Mouse (Mus musculus) gastrocnemius, postnatal 14 days (tissue): ENCODE results near the gene Cenpb. TPM values are rescaled to one million over a fixed set of nuclear protein-coding genes. Genes with fewer than 3 reads are reported as not detected.

Experiments used
- DNase-seq: peaks from one replicate; pipeline ENCODE4 v3.0.0; 2021; ENCODE audit warnings: mixed read lengths
- intact Hi-C: fragments of 180-260 bp; cut with DNase I; formaldehyde crosslinking; loops from one replicate; pipeline ENCODE4 v1.15.1; 2025; ENCODE audit warnings: low total_unique reads
- total RNA-seq, 2 experiments: library from RNA; stranded (reverse); gene quantifications; 2 replicates each; pipeline ENCODE4 v1.2.3; 2021

Gene Cenpb
- total RNA-seq, 2 experiments from 2014 or later: 49.6 to 50.8 TPM

GRCm38 (mm10) chr2:131203816-131204409 lies 24.0 kb upstream of the Cenpb start:
- no peak for DNase-seq
- intact Hi-C loops: no loop called here

GRCm38 (mm10) chr2:131201262-131201661 lies 21.4 kb upstream of the Cenpb start:
- no peak for DNase-seq
- intact Hi-C loops: no loop called here

GRCm38 (mm10) chr2:131200710-131201109 lies 20.8 kb upstream of the Cenpb start:
- DNase-seq: no peak
- intact Hi-C loops: no loop called here

GRCm38 (mm10) chr2:131196606-131197316 lies 16.9 kb upstream of the Cenpb start:
- intact Hi-C loops: no loop called here

GRCm38 (mm10) chr2:131191005-131191390 lies 11.1 kb upstream of the Cenpb start:
- intact Hi-C loops: no loop called here
- no peak for DNase-seq

More at GRCm38 (mm10) chr2:131196606-131197316, 16.9 kb upstream of the Cenpb start:
- DNase-seq: no peak

- no peak for DNase-seq
- intact Hi-C loops: no loop called here
Measured at GRCm38 (mm10) chr2:131190344-131191004, 10.6 kb upstream of the Cenpb start.

- intact Hi-C loops: no loop called here
Measured at GRCm38 (mm10) chr2:131189521-131190309, 9.8 kb upstream of the Cenpb start.

GRCm38 (mm10) chr2:131188311-131188710 lies 8.4 kb upstream of the Cenpb start:
- intact Hi-C loops: no loop called here
- no peak for DNase-seq

More at GRCm38 (mm10) chr2:131189521-131190309, 9.8 kb upstream of the Cenpb start:
- peak; percentile 36 for DNase-seq

GRCm38 (mm10) chr2:131187602-131187922 lies 7.7 kb upstream of the Cenpb start:
- no peak for DNase-seq
- intact Hi-C loops: no loop called here

GRCm38 (mm10) chr2:131186771-131187601 lies 7.1 kb upstream of the Cenpb start, which contains the start of the genes Cdc25b and Spef1:
Cdc25b (plus strand) TSS chr2:131186949.
Spef1 (minus strand) TSS chr2:131187282.
- intact Hi-C loops: no loop called here
- DNase-seq: peak; percentile 88

- intact Hi-C loops: no loop called here
Measured at GRCm38 (mm10) chr2:131186343-131186742, 6.5 kb upstream of the Cenpb start.

GRCm38 (mm10) chr2:131179246-131179886 lies 501 bp downstream of the Cenpb start:
- DNase-seq: peak; percentile 64
- intact Hi-C loops: loop anchor here (10.0 kb wide), 1 partner anchor 75 kb away; no protein-coding TSS in a partner anchor

More at GRCm38 (mm10) chr2:131186343-131186742, 6.5 kb upstream of the Cenpb start:
- peak; percentile 29 for DNase-seq

GRCm38 (mm10) chr2:131178828-131179245 lies 1.0 kb downstream of the Cenpb start:
- intact Hi-C loops: loop anchor here (10.0 kb wide), 1 partner anchor 76 kb away; no protein-coding TSS in a partner anchor
- DNase-seq: peak; percentile 32

GRCm38 (mm10) chr2:131177932-131178331 lies 1.9 kb downstream of the Cenpb start:
- no peak for DNase-seq
- intact Hi-C loops: loop anchor here (10.0 kb wide), 1 partner anchor 77 kb away; no protein-coding TSS in a partner anchor

- intact Hi-C loops: loop anchor here (10.0 kb wide), 1 partner anchor 78 kb away; no protein-coding TSS in a partner anchor
- DNase-seq: no peak
Measured at GRCm38 (mm10) chr2:131176491-131176890, 3.4 kb downstream of the Cenpb start.

- intact Hi-C loops: loop anchor here (10.0 kb wide), 1 partner anchor 79 kb away; no protein-coding TSS in a partner anchor
- DNase-seq: no peak
Measured at GRCm38 (mm10) chr2:131175945-131176309, 3.9 kb downstream of the Cenpb start.

GRCm38 (mm10) chr2:131175286-131175944 lies 4.5 kb downstream of the Cenpb start:
- intact Hi-C loops: loop anchor here (10.0 kb wide), 1 partner anchor 79 kb away; no protein-coding TSS in a partner anchor
- no peak for DNase-seq
